Mouse (Mus musculus) neural tube, embryonic 14.5 days (tissue): ENCODE results near the gene Olfr91. TPM values are rescaled to one million over a fixed set of nuclear protein-coding genes. Genes with fewer than 3 reads are reported as not detected.

ENCODE experiments used
- ATAC-seq: fragments of 200-750 bp; cut with Nextera tagmentation; 2 replicates; pipeline ENCODE4 v1.8.0; 2017; ENCODE audit warnings: low read depth, mild to moderate bottlenecking, moderate TSS enrichment, moderate library complexity
- H3K27ac ChIP-seq: fragments of 300-500 bp; sonication (generic); 2 replicates; pipeline ENCODE4 v1.5.1; 2014; ENCODE audit warnings: low read depth, mild to moderate bottlenecking, control low read depth, low read length, moderate library complexity, mixed read lengths
- H3K27me3 ChIP-seq: fragments of 300-500 bp; sonication (generic); 2 replicates; pipeline ENCODE4 v1.6.1; 2014; ENCODE audit warnings: low read length; ENCODE audit not compliant: control insufficient read depth, insufficient read depth
- H3K36me3 ChIP-seq: fragments of 300-500 bp; sonication (generic); 2 replicates; pipeline ENCODE4 v1.6.1; 2014; ENCODE audit warnings: low read length, mixed read lengths; ENCODE audit not compliant: control insufficient read depth, insufficient read depth
- H3K4me1 ChIP-seq: fragments of 300-500 bp; sonication (generic); 2 replicates; pipeline ENCODE4 v1.6.1; 2014; ENCODE audit warnings: low read length; ENCODE audit not compliant: control insufficient read depth, insufficient read depth
- H3K4me2 ChIP-seq: fragments of 300-500 bp; sonication (generic); 2 replicates; pipeline ENCODE4 v1.6.1; 2014; ENCODE audit warnings: mild to moderate bottlenecking, low read depth, low read length, control low read depth
- H3K4me3 ChIP-seq: fragments of 300-500 bp; sonication (generic); 2 replicates; pipeline ENCODE4 v1.5.1; 2014; ENCODE audit warnings: low read depth, low read length, control low read depth, mixed read lengths
- H3K9ac ChIP-seq: fragments of 300-500 bp; sonication (generic); replicated peaks from 2 replicates; pipeline ENCODE4 v1.6.1; 2014; ENCODE audit warnings: low read depth, mild to moderate bottlenecking, control low read depth, low read length, mixed read lengths
- H3K9me3 ChIP-seq: fragments of 300-500 bp; sonication (generic); 2 replicates; pipeline ENCODE4 v1.6.1; 2016; ENCODE audit warnings: low read length; ENCODE audit not compliant: control insufficient read depth
- WGBS: fragments of 180-500 bp; shearing (Covaris S2); extraction: QIAGEN DNeasy Blood & Tissue Kit; methylation state at CpG from one replicate; pipeline ENCODE4 v1.1.7; 2014; 5-methylcytosine and 5-hydroxymethylcytosine counted together
- polyA plus RNA-seq: library from polyadenylated mRNA; unstranded; fragments of >200 nt; fragmentation: Nextera tagmentation; extraction: Ambion mirVana; gene quantifications from 2 replicates; pipeline ENCODE4 v1.2.1, GENCODE M21; 2014

Olfr91 gene
- polyA plus RNA-seq, 1 experiment from 2014 or later = 0.13 TPM

DNA sequence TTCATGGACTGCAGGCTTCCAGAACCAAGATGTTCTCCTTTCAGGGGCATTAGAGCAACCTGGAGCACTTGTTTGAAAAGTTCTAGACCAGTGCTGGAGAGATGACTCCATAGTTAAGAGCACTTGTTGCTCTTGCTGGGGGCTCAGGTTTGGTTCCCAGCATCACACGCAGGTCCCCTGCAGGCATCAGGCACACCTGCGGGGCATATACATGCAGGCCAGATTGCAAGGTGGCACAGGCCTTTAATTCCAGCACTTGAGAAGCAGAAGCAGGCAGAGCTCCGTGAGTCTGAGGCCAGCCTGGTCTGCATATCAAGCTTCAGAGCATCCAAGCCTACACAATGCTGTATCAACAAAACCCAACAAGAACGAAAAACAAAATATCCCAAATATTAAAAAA is 16.4 kb downstream of the Olfr91 start:
- no peak for ATAC-seq
- H3K27me3 ChIP-seq = no peaks in the 10 kb centered on the region

DNA sequence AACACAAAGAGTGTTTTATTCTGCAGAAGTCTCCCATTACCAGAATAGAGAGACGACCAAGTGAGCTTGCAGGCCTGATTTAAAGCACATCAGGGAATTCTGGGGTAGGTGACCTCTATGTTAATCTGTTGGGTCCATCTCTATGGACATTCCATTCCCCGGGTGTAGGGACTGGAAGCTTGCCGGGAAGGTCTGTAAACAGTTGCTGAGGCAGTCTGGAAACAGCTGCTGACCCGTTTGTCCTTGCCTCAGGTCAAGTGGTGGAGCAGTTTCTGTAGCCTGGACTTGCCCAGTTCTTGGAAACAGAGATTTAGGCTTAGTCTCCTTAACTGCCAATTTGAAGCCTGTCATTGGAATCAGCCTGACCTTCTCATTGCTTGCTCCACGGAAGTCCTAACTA is 18.0 kb downstream of the Olfr91 start:
- Histone ChIP-seq H3K9me3 (no peaks in the 10 kb centered on the region), H3K27me3 (no peaks in the 10 kb centered on the region), H3K36me3 (peaks cover 13% of the 10 kb centered on the region; the same call in 1 of the 2 replicates), H3K4me3 (no peak overlapping the region), H3K27ac (no peak overlapping the region), H3K9ac (no peak overlapping the region), H3K4me2 (no peak overlapping the region), H3K4me1 (peaks cover 8% of the 10 kb centered on the region)
- 21% methylated on average over 5 of the region's 5 CpGs for WGBS
- ATAC-seq = no peak

More for the DNA sequence above, 16.4 kb downstream of the Olfr91 start:
- no peak overlapping the region for H3K4me3 ChIP-seq
- 94% methylated on average over 4 of the region's 4 CpGs for WGBS
- no peaks in the 10 kb centered on the region for H3K9me3 ChIP-seq
- H3K9ac ChIP-seq = no peak overlapping the region
- H3K4me2 ChIP-seq = no peak overlapping the region
- H3K27ac ChIP-seq = no peak overlapping the region
- H3K4me1 ChIP-seq = peaks cover 8% of the 10 kb centered on the region
- 0 out of 2 replicates have a peak, but pooled peaks cover 3% of the 10 kb centered on the region for H3K36me3 ChIP-seq

DNA sequence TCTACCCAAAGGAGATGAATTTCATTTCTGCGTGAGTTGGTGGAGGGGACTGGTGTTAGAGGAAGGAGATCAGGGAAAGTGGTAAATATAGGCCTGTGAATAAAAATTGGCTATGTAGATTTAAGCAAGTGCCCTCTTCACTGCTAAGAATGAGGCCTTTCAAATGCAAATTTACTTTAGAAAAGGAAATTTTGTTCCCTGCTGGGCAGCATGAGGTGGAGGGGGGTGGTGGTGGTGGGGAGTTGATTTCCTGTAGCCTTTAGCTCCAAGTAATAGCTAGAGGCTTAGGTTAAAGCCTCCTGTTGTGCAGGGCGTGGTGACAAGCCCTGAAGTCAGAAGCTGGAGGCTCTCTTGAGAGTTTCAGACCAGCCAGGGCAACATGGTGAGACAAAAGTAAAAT is 19.1 kb downstream of the Olfr91 start:
- Histone ChIP-seq H3K9me3 (no peaks in the 10 kb centered on the region), H3K4me1 (peaks cover 8% of the 10 kb centered on the region), H3K36me3 (peaks cover 22% of the 10 kb centered on the region), H3K27ac (no peak overlapping the region), H3K4me3 (no peak overlapping the region), H3K9ac (no peak overlapping the region), H3K4me2 (no peak overlapping the region), H3K27me3 (no peaks in the 10 kb centered on the region)
- ATAC-seq = no peak
- 6% methylated on average over 2 of the region's 2 CpGs for WGBS

DNA sequence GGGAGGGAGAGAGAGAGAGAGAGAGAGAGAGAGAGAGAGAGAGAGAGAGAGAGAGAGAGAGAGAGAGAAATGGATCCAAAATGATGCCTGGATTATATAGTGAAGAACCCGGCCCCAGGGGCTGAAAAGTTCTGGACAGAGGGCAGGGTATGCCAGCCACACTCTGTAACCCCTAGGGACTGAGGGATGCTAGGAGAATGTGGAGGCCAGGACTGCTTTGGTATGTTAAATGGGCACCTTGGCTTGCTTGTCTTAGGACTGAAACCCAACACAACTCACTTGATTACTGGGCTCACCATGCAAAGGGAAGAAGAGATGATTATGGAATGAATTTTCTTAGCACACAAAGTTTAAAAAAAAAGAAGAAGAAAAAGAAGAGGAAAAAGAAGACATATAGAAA is 19.9 kb downstream of the Olfr91 start:
- no peak overlapping the region for H3K4me3 ChIP-seq
- no peaks in the 10 kb centered on the region for H3K27me3 ChIP-seq
- no peaks in the 10 kb centered on the region for H3K9me3 ChIP-seq
- no peak for ATAC-seq
- H3K9ac ChIP-seq = no peak overlapping the region
- 27% methylated on average over 1 of the region's 1 CpGs for WGBS
- peaks cover 23% of the 10 kb centered on the region for H3K36me3 ChIP-seq
- peaks cover 8% of the 10 kb centered on the region for H3K4me1 ChIP-seq
- no peak overlapping the region for H3K27ac ChIP-seq
- H3K4me2 ChIP-seq = no peak overlapping the region

DNA sequence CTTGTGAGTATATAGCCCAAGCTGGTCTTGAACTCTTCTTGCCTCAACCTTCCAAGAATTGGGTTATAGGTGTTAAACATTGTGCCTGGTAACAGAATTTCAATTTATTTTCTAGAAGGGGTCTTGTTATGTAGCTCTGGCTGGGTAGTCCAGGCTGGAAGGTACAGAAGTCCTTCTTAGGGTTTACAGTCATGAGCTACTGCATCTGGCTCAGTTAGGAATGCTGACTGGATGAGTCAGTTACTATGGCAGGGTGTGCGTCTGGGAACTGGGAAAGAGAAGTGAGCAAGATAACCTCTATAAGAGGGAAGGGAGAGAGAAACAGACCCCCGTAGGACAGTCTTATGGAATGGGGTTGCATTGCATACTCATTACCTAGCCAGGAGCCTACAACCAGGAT is 22.3 kb downstream of the Olfr91 start:
- no peak overlapping the region for H3K27ac ChIP-seq
- peaks cover 46% of the 10 kb centered on the region for H3K36me3 ChIP-seq
- peaks cover 8% of the 10 kb centered on the region for H3K4me1 ChIP-seq
- no peak overlapping the region for H3K4me2 ChIP-seq
- no peaks in the 10 kb centered on the region for H3K27me3 ChIP-seq
- ATAC-seq = no peak
- 85% methylated on average over 2 of the region's 2 CpGs for WGBS
- no peak overlapping the region for H3K9ac ChIP-seq
- no peaks in the 10 kb centered on the region for H3K9me3 ChIP-seq
- H3K4me3 ChIP-seq = no peak overlapping the region

DNA sequence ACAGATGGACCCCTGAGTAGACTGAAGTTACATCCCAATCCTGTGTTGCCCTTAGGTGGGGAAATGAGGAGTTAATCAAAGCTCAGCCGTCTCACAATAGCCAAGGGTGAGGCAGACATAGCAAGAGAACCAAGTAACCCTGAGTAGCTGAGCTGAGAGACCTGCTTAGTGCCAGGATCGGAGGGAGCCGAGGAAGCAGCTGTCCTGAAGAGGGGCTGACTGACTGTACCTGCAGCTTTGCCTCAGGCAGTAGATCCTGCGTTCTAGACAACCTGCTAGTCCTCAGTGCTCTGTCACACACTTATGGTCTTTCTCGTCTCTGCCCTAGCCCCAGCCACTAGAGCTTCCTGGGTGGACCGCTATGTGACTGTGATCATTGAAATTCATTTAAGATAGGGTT is 22.9 kb downstream of the Olfr91 start:
- Histone ChIP-seq H3K4me2 (no peak overlapping the region), H3K27me3 (no peaks in the 10 kb centered on the region), H3K9ac (no peak overlapping the region), H3K27ac (no peak overlapping the region), H3K36me3 (peaks cover 52% of the 10 kb centered on the region), H3K4me1 (peaks cover 8% of the 10 kb centered on the region), H3K9me3 (no peaks in the 10 kb centered on the region), H3K4me3 (no peak overlapping the region)
- no peak for ATAC-seq
- WGBS = 89% methylated on average over 6 of the region's 6 CpGs

DNA sequence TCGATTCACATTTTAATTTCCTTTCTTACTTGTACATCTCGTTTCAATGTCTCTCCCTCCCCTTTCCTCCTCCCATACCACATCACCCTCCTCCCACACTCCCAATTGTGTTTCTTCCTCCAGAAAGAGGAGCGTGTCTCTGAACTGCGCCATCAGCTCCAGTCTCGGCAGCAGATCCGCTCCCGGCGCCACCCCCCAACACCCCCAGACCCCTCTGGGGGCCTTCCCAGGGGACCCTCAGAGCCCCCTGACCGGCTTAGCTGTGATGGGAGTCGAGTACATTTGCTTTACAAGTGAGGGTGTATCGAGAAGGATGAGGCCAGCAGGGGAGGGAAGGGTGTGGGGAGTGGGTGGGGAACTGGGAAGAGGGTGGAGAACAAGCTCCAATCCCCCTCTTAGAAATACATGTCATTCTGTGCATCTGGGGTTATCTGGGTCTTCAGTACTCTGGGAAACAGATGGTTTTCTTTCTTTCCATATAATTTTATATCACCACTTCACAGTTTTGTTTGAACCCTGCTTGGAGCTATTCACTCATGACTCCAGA is 25.3 kb downstream of the Olfr91 start:
- Histone ChIP-seq H3K36me3 (peaks cover 73% of the 10 kb centered on the region), H3K9ac (no peak overlapping the region), H3K4me1 (no peaks in the 10 kb centered on the region), H3K9me3 (no peaks in the 10 kb centered on the region), H3K27ac (0 out of 2 replicates have a peak overlapping the region, but pooled peaks have one; percentile 22), H3K4me2 (no peak overlapping the region), H3K27me3 (no peaks in the 10 kb centered on the region), H3K4me3 (no peak overlapping the region)
- 45% methylated on average over 11 of the region's 11 CpGs for WGBS
- ATAC-seq = no peak

DNA sequence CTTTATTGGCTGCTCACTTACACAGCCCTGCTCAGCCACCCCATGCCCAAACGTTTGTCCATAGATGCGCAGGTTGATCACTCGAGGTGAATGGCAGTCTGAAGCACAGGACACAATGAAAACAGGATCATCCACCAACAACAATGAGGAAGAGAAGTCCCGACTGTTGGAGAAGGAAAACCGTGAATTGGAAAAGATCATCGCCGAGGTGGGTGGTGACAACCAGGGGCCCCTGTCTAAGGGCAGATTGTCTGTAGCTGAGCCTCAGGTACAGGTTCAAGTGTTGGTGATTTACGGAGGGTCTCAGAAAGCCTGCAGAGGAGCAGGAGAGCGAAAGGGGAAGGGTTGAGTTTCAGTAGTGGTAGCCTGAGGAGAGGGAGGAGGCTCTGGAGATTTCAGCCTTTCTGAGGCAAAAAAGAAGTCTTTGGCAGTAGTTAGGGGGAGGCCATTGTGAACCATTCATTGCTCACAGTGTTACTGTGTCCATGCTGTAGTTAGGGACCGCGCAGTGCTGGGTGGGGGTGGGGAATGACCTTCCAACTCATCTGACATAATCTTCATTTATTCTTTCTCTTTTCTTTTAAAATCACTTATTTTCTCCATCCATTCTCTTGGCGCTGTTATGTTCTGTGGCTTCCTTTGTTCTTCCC is 25.9 kb downstream of the Olfr91 start:
- H3K27ac ChIP-seq = 0 out of 2 replicates have a peak overlapping the region, but pooled peaks have one; percentile 22
- peak; percentile 35; the same call in 1 of the 2 replicates for ATAC-seq

DNA sequence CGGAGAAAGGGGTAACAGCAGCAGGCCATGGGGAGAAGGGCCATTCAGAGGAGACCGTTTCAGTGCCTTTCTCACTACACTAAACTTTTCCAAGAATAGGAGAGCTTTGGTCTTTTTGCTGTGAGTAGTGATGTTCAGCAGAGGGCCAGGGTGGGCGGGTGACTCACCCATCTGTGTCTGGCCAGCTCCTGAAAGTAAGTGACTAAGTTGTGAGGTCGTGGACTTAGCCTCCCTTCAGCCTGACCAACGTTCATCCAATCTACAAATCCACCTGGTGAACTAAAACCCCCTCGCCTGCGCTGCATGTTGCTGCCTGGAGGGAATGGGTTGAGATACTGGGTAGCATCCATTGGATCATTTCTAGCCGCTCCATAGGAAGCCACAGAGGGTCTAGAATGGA is 28.0 kb downstream of the Olfr91 start:
- H3K9me3 ChIP-seq = no peaks in the 10 kb centered on the region
- no peak overlapping the region for H3K4me3 ChIP-seq
- no peaks in the 10 kb centered on the region for H3K4me1 ChIP-seq
- H3K9ac ChIP-seq = no peak overlapping the region
- H3K36me3 ChIP-seq = peaks cover 79% of the 10 kb centered on the region
- WGBS = 95% methylated on average over 8 of the region's 8 CpGs
- H3K4me2 ChIP-seq = no peak overlapping the region
- no peaks in the 10 kb centered on the region for H3K27me3 ChIP-seq
- H3K27ac ChIP-seq = no peak overlapping the region
- no peak for ATAC-seq

More for the DNA sequence above, 25.9 kb downstream of the Olfr91 start:
- Histone ChIP-seq H3K4me1 (no peaks in the 10 kb centered on the region), H3K27me3 (no peaks in the 10 kb centered on the region), H3K36me3 (peaks cover 79% of the 10 kb centered on the region), H3K9me3 (no peaks in the 10 kb centered on the region), H3K4me3 (no peak overlapping the region), H3K9ac (no peak overlapping the region), H3K4me2 (no peak overlapping the region)
- 59% methylated on average over 12 of the region's 12 CpGs for WGBS
